Mouse (Mus musculus): Measurements from ENCODE around the gene Cmss1.

Cmss1 gene

DNA sequence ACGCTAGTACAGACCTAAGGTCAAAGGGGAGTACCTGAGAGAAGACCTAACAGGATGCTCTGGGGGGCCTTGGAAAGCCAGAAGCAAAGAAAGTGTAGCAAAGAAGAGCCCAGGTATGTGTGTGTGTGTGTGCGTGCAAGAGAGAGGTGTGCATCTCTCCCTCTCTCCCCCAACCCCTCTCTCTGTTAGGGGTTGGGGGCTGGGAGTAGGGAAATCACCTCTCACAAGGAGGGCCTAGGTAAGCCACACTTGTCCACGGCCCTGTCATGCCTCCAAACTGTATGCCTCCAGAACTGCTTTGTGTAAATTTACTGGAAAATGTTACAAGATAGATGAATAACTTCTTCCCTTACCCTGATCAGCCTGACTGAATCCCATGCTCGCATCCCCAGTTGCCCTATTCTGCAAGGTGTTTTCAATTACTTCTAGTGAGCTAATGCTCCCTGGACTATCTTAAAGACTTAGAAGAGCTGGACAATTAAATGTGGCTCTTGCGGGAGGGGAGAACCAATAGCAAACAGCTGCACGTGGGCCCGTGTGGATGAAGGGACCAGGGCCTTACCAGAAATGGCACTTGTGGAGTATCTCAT, 231.3 kb downstream of the Cmss1 start:
- no peak for DNase-seq

DNA sequence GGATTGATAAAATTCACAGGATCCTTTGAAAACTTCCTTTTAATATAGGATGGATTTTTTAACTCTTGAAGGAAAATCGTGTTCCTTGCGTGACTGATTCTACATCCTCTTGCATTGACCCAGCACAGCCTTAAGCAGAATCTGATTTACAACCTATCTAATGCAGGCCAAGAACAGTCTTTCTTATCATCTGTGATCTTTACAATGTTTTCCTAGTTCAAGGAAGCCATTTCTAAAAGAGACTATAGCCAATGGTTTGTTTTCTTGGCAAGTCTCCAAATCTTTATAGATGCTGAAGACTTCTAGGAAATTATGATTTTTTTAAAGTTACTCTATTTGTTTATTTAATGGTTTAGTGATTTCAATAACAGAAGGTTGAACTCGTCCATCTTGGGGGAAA, 234.5 kb downstream of the Cmss1 start:
- DNase-seq = no peak

- no peak for DNase-seq
Measured at GRCm38 (mm10) chr16:57369846-57370496, 236.7 kb downstream of the Cmss1 start.

DNA sequence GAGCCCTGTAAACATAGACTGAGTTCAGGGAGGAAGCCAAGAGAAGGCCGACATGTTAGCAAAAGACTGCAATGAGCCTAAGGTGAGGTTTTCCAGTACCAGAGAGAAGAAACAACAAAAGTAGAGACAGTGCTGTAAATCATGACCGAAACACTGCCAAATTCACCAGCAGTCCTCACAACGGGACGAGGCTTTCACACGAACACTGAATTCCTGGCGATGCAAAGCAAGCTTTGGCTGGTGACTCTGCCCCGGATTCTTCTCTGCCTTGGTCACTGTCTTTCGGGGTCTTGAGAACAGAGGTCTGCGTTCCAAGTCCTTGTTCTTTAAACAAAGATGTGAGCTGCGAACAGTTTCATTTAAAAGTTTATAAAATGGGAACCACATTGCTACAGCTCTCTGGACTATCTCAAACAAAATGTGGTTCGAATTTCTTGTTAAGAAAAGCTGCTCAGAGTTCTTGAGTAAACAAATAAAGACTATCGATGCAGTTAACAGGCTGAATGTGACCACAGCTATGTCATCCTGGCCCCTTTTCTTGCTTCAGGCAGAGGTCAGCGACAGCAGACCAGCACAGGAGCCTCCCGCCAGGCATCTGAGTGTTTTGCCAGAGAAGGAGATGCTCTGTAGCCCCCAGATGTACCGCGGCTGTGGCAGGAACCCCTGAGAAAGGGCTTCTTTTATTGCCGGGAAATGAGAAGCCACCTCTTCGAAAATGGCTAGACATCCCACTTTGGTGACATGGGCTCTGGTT, 239.5 kb downstream of the Cmss1 start:
- no peak for DNase-seq

GRCm38 (mm10) chr16:57366141-57366540, 240.5 kb downstream of the Cmss1 start:
- DNase-seq = no peak

DNA sequence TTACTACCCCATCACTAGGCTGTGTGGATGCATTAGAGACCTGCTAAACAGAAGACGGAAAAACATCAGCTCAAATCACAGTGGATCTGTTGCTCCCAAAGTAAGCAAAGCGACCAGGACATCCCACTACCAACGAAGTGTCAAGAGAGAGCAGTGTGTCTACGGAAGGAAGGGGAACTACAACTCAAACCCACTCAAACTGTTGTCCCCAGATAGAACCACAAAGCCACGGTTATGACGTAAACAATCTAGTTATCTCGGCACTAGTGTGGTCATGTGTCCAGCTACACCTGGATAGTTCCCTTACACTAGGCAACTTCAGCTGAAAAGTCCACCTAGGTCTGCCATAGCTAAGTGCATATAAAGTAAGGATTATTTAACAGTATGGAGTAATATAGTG, 242.2 kb downstream of the Cmss1 start:
- DNase-seq = no peak

- DNase-seq = peak; percentile 52
Measured at GRCm38 (mm10) chr16:57362679-57363401, 243.8 kb downstream of the Cmss1 start.

GRCm38 (mm10) chr16:57360785-57361184, 245.9 kb downstream of the Cmss1 start:
- DNase-seq = no peak

- no peak for DNase-seq
Measured at GRCm38 (mm10) chr16:57359251-57359650, 247.4 kb downstream of the Cmss1 start.

- DNase-seq = no peak
Measured at GRCm38 (mm10) chr16:57357011-57357410, 249.7 kb downstream of the Cmss1 start.

- no peak for DNase-seq
Measured at GRCm38 (mm10) chr16:57356454-57356853, 250.2 kb downstream of the Cmss1 start.

DNA sequence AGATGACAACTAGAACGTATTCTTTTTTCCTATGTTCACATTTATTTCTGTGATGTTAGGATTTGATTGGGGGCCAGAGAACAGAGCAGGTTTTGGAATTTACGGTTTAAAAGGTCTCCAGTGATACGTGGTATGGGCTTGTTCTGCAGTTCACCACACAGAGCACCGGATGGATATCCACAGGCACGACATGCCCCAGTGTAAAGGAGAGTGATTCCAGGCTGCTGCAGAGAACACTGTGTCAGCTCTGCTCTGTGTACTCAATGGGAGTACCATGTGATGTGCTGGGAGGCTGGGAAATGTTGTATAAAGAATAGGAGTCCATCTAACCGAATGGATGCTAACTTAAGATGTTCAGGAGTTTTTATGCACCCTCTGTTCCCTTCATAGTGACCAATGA, 252.7 kb downstream of the Cmss1 start:
- no peak for DNase-seq

DNA sequence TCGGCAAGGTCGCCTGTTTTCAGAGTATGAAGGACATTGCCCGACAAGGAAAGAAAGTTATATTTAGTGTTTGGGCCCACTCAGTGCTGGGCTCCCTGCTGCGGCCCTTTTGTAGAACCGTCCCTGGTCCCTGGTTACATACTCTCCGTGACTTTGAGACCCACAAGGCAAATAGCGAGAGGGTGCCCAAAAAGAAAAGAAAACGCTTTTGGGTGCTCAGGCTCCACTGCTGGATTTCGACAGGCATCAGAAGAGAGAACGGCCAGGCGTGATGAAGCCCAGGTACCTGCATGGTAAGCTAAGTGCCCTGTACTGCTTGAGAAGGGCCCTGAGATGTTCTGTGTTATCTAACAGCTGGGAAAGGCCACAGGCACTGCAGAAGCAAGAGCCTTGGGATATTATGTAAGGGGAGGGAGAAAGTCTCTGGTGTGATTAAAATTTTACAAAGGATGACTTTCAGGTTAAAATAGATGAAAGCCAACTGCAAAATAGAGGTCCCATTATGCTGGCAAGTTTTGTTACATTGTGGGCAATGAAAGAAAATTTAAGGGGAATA, 253.4 kb downstream of the Cmss1 start:
- no peak for DNase-seq

DNA sequence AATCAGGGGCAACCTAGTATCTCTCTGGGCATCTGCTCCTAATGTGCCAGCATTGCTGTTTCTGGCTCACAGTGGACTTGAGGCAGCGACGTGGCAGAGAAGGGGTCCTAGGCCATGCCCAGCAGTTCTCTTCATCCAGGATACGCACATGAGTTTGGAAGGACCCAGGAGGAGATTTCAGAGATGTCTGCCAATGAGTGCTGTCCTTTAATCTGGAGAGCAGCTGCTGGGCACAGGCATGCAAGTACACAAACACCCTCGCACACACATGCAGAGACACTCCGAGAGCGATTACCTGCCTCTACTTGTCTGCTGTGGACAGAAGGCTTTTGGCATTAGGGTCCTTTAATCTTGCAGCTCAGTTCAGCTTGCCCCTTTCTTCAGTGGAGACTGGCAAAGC, 253.9 kb downstream of the Cmss1 start, which contains the start of gene Filip1l:
Gene Filip1l, plus strand, starts transcription at position 343 of the 400 bp plus-strand sequence.
- DNase-seq = no peak

DNA sequence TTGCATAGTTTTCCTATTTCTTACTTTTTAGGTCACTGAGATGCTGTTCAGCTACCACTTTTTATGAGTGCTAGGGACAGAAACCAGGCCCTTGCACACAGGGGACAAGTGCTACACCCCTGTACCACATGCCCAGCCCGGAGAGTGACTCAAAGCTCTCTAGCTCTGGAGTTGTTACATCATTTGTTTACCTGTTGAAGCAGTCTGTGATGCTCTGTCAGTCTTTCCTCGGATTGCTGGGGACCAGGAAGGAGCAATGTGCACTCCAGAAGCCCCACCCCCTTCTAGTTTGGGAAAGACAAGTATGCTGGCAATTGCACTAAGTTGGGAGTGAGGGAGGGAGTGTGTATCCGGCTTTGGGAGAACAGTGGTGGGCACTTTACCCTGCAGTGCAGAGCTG, 257.0 kb downstream of the Cmss1 start:
- DNase-seq = no peak

DNA sequence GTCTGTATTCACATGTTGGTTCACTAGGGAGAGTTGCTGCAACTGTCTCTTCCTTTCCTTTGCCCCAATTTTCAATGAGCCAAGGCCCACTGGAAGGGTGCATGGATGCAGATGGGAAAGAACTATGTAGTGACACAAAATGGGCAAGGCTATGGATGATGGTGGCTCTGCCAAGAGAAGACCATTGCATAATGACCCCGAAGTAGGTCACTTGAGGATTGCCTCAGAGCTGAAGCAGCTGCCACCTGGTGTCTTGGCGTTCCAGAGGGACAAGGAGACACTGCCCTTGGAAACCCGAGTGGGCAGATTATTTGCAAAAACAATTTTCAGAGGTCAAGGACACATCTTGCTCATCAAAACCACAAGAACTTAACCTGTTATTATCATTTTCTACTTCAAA, 257.6 kb downstream of the Cmss1 start:
- DNase-seq = peak; percentile 41

GRCm38 (mm10) chr16:57346258-57346657, 260.4 kb downstream of the Cmss1 start:
- no peak for DNase-seq

GRCm38 (mm10) chr16:57340613-57340898, 266.1 kb downstream of the Cmss1 start:
- DNase-seq = no peak

GRCm38 (mm10) chr16:57339765-57340612, 266.7 kb downstream of the Cmss1 start:
- no peak for DNase-seq

GRCm38 (mm10) chr16:57336770-57337423, 269.8 kb downstream of the Cmss1 start:
- DNase-seq = no peak

DNA sequence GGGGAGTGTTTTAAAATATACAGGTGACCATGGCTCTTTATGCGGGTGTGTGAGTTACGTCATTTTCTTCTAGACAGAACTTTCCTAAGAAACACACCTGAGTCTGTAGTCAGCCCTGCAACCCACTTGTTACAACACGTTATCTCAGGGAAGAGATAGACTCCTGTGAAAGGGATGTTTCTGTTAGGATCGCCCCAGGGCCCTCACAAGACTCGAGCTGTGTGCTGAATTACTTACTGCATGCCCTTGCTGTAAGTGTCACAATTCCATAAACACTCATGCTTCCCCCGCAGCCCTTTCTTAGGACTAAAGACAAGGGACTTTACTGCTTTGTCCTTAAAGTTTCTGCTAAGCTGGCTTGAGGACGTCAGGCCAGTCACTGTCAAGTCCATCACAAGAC, 274.4 kb downstream of the Cmss1 start:
- no peak for DNase-seq

DNA sequence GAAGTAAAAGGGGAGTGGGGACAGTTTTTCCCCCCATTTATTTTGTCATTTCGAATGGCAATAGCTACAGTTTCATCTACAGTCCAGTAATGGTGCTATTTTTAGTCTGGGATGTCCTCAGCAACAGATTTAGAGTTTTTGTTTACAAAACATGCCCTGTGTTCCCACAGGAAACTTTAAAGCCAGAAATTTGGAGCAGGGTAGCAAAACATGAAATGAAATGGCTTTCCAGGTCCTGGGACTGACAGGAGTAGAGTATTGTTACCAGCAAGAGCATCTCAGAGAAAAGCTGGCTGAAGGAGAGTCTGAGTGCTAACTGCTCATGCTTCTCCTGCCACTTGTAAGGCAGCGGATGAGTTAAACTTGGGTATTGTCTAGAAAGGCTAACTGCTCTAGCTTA, 276.6 kb downstream of the Cmss1 start:
- no peak for DNase-seq

Data from cerebellum, adult 9-11 months (tissue).